Mouse (Mus musculus) embryonic facial prominence, embryonic 14.5 days (tissue): Measurements from ENCODE around the gene Mcm7. TPM values are rescaled to one million over a fixed set of nuclear protein-coding genes. Genes with fewer than 3 reads are reported as not detected.

ENCODE experiments used
- ATAC-seq: fragments of 200-750 bp; cut with Nextera tagmentation; 2 replicates; pipeline ENCODE4 v1.8.0; 2017; ENCODE audit warnings: low read depth, moderate number of reproducible peaks, moderate TSS enrichment
- DNase-seq: peaks from one replicate; pipeline ENCODE4 v3.0.0-alpha.2; 2015; ENCODE audit warnings: low spot score
- H3K27ac ChIP-seq: fragments of 300-500 bp; sonication (generic); replicated peaks from 2 replicates; pipeline ENCODE4 v1.5.1; 2014; ENCODE audit warnings: low read depth, mild to moderate bottlenecking, low read length, moderate library complexity
- H3K27me3 ChIP-seq: fragments of 300-500 bp; sonication (generic); replicated peaks from 2 replicates; pipeline ENCODE4 v1.6.1; 2014; ENCODE audit warnings: low read length; ENCODE audit not compliant: control insufficient read depth, insufficient read depth
- H3K36me3 ChIP-seq: fragments of 300-500 bp; sonication (generic); 2 replicates; pipeline ENCODE4 v1.6.1; 2014; ENCODE audit warnings: low read length, mixed read lengths; ENCODE audit not compliant: control insufficient read depth, insufficient read depth
- H3K4me1 ChIP-seq: fragments of 300-500 bp; sonication (generic); 2 replicates; pipeline ENCODE4 v1.6.1; 2014; ENCODE audit warnings: antibody characterized with exemption, low read length; ENCODE audit not compliant: control insufficient read depth, insufficient read depth
- H3K4me2 ChIP-seq: fragments of 300-500 bp; sonication (generic); 2 replicates; pipeline ENCODE4 v1.6.1; 2014; ENCODE audit warnings: low read depth, mild to moderate bottlenecking, low read length, moderate library complexity, mixed read lengths
- H3K4me3 ChIP-seq: fragments of 300-500 bp; sonication (generic); 2 replicates; pipeline ENCODE4 v1.5.1; 2014; ENCODE audit warnings: low read depth, mild to moderate bottlenecking, low read length
- H3K9ac ChIP-seq: fragments of 300-500 bp; sonication (generic); 2 replicates; pipeline ENCODE4 v1.6.1; 2014; ENCODE audit warnings: low read depth, mild to moderate bottlenecking, low read length, moderate library complexity, mixed read lengths
- H3K9me3 ChIP-seq: fragments of 300-500 bp; sonication (generic); 2 replicates; pipeline ENCODE4 v1.6.1; 2016; ENCODE audit warnings: low read length; ENCODE audit not compliant: control insufficient read depth
- WGBS: fragments of 180-500 bp; shearing (Covaris S2); extraction: QIAGEN DNeasy Blood & Tissue Kit; methylation state at CpG from one replicate; pipeline ENCODE4 v1.1.7; 2014; 5-methylcytosine and 5-hydroxymethylcytosine counted together
- microRNA counts: library from miRNA; unstranded; fragments of <30 nt; microRNA quantifications from one replicate; lab custom pipeline; 2017
- microRNA-seq: library from miRNA; unstranded; fragments of <30 nt; microRNA quantifications from one replicate; pipeline ENCODE4, GENCODE M21; 2016; ENCODE audit warnings: borderline number of aligned reads
- polyA plus RNA-seq: library from polyadenylated mRNA; unstranded; fragments of >200 nt; fragmentation: Nextera tagmentation; extraction: Ambion mirVana; gene quantifications from 2 replicates; pipeline ENCODE4 v1.2.1, GENCODE M21; 2014

Gene Mcm7
- polyA plus RNA-seq, 1 experiment from 2014 or later = 120 TPM

DNA sequence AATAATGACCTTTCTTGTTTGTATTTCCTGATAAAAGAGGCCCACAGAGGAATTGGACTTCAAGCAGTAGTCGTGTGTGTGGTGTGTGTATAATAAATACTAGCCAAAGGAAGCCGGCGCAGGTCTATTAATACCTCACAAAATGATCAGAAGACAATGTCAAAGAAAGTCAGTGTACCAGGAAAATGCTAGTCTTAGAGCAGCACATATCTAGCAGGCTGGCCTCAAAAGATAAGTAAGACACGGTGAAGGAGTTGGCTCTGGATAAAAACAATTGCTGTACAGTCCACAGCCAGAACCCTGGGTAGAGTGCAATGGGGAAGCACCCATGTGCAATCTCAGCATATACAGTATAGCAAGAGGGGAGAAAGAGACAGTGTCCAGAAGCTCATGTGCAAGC lies 35.0 kb downstream of the Mcm7 start:
- no peak overlapping the region for H3K4me2 ChIP-seq
- DNase-seq (no peak), ATAC-seq (no peak)
- no peak overlapping the region for H3K9ac ChIP-seq
- H3K4me3 ChIP-seq = no peak overlapping the region
- H3K27me3 ChIP-seq = no peaks in the 10 kb centered on the region
- no peak overlapping the region for H3K27ac ChIP-seq
- H3K4me1 ChIP-seq = no peaks in the 10 kb centered on the region
- H3K36me3 ChIP-seq = peaks cover 44% of the 10 kb centered on the region
- H3K9me3 ChIP-seq = no peaks in the 10 kb centered on the region
- WGBS = 81% methylated on average over 4 of the region's 4 CpGs

DNA sequence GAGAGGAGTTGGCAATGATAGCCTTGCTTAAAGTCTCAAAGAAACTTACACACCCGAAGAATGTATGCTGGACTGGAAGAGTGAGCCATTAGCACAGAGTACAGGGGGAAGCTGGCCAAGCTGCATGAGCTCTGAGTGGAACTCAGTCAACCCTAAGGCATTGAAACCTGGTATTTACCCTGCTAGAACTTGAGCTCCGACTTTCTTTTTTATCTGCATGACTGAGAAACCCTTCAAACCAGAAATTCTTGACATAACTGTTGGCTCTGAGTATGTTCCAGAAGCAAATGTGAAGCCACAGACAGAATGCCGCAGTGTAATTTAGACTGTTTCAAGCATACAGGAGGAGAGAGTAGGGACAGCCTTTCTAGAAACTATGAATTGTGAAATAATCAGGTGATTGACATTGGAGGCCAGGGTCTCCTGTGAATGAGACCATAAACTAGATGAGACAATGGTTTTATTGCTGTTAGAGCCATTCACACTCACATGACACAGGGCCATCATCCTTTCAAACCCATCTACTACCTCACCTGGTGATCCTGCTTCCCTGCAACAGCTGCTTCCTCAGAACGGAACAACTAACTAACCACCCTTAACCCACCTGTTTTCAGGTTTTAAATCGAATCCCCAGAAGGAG lies 39.7 kb downstream of the Mcm7 start:
- DNase-seq (peak; percentile 55), ATAC-seq (no peak)
- H3K4me1 ChIP-seq = no peaks in the 10 kb centered on the region
- H3K4me3 ChIP-seq = no peak overlapping the region
- H3K36me3 ChIP-seq = peaks cover 75% of the 10 kb centered on the region
- no peaks in the 10 kb centered on the region for H3K27me3 ChIP-seq
- H3K9me3 ChIP-seq = no peaks in the 10 kb centered on the region
- H3K9ac ChIP-seq = no peak overlapping the region
- WGBS = 80% methylated on average over 5 of the region's 5 CpGs
- no peak overlapping the region for H3K4me2 ChIP-seq
- no peak overlapping the region for H3K27ac ChIP-seq

DNA sequence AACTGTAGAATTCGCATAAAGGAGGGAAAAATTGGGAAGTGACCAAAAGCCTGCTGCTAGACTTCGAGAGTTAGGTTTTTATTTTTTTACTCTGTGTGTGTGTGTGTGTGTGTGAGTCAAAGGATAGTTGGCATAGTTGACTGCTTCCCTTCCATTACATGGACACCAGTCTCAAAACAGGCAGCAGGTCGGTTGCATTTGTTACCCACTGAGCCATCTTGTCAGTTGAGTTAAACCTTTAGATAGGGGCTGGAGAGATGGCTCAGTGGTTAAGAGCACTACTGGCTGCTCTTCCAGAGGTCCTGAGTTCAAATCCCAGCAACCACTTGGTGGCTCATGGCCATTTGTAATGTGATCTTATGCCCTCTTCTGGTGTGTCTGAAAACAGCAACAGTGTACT lies 54.2 kb downstream of the Mcm7 start:
- Histone ChIP-seq H3K36me3 (peaks cover 17% of the 10 kb centered on the region; the same call in 1 of the 2 replicates), H3K4me2 (peak overlapping the region; percentile 65), H3K4me1 (peaks cover 11% of the 10 kb centered on the region; the same call in 1 of the 2 replicates), H3K27me3 (no peaks in the 10 kb centered on the region), H3K9me3 (no peaks in the 10 kb centered on the region), H3K9ac (peak overlapping the region; percentile 72), H3K4me3 (peak overlapping the region; percentile 50), H3K27ac (peak overlapping the region; percentile 95)
- ATAC-seq = no peak
- 56% methylated on average over 3 of the region's 3 CpGs for WGBS
- no peak for DNase-seq

DNA sequence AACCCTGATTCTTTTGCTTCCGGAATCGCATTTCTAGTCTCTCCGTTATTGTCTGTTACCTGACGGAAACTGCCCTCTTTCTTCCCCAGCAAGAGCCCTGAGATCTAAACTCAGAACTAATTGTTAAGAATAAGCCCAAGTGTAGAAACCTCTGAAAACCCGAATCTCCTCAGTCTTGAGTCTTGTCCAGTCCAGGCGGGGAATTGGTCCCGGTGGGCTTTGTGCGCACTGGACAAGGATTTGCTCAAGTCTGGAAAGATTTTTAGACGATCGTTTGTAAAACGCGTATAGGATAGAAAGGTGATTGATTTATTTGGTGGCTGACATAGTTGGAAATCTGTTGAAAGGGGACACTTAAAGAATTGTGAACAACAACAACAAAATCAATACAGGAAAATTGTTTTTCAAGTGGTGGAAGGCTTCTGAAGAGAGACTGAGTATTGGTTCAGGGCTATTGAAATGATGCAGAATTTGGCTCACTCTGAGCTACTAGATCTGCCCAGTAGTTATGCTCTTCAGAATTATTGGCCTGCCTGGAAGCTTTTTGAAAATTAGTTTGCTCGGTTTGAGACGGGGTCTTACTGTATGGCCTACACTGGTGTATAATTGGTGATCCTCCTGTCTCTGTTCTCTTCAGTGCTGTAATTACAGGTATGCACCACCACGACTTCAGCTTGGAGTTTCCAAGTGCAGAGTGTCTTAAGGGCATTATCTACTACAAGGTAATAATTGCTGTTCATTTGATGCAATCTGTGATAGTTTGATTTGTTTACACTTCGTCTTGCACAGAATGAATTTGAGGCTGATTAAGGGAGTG lies 54.8 kb downstream of the Mcm7 start:
- no peaks in the 10 kb centered on the region for H3K27me3 ChIP-seq
- peak overlapping the region; percentile 95 for H3K27ac ChIP-seq
- H3K9me3 ChIP-seq = no peaks in the 10 kb centered on the region
- peak overlapping the region; percentile 50 for H3K4me3 ChIP-seq
- H3K4me1 ChIP-seq = peaks cover 11% of the 10 kb centered on the region; the same call in 1 of the 2 replicates
- peak overlapping the region; percentile 72 for H3K9ac ChIP-seq
- peak; percentile 32; the same call in 1 of the 2 replicates for ATAC-seq
- peak overlapping the region; percentile 65 for H3K4me2 ChIP-seq
- WGBS = 4% methylated on average over 16 of the region's 16 CpGs
- no peak for DNase-seq
- peaks cover 13% of the 10 kb centered on the region; the same call in 1 of the 2 replicates for H3K36me3 ChIP-seq

DNA sequence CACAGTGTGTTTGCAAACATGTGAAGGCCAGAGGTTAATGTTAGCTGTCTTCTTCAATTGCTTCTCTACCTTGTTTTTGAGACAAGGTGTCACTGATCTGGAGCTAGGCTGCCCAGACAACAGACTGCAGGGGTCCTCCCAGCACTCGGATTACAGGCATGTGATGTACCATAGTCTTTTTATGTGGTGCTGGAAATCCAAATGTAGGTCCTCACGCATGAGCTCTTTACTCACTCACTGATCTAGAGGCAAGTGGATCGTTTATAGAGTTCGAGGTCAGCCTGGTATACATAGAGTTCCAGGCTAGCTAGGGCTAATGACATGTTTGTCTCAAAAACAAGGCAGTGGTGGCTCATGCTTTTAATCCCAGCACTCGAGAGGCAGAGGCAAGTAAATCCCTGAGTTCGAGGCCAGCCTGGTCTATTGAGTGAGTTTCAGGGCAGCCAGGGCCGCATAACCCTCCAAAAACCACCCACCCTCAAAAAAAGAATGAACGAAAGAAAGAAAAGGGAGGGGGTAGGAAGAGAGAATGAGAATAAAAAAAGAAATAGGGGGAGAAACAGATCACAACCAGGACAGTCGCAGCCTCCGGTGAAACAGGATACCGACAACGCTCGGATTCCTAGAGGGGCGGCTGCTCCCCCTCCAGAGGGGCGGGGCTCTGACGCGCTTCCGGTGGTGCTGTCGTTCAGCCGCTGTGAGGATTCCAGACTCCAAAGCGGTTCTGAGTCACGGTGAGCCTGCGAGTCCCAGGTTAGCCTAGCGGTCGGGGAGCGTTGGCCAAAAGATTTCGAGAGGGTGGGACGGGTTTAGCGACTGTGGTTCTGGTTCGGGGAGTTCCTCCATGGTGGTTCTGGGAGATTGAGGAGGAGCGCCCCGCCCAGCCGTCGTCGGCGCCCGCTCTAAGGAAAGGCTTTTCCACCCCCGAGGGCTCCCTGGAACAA lies 55.7 kb downstream of the Mcm7 start, which contains the start of gene Zscan21:
TSS of gene Zscan21 (plus strand) at position 649 of the 944 bp plus-strand sequence.
- ATAC-seq = peak; percentile 98
- H3K4me2 ChIP-seq = peak within 1 kb of the TSS; percentile 65
- H3K9me3 ChIP-seq = no peaks in the 10 kb centered on the region
- peak within 1 kb of the TSS; percentile 72 for H3K9ac ChIP-seq
- peak within 1 kb of the TSS; percentile 50 for H3K4me3 ChIP-seq
- peaks cover 11% of the 10 kb centered on the region; the same call in 1 of the 2 replicates for H3K4me1 ChIP-seq
- H3K27ac ChIP-seq = peak within 1 kb of the TSS; percentile 95
- peak; percentile 96 for DNase-seq
- H3K36me3 ChIP-seq = peaks cover 13% of the 10 kb centered on the region; the same call in 1 of the 2 replicates
- no peaks in the 10 kb centered on the region for H3K27me3 ChIP-seq
- WGBS = 7% methylated on average over 37 of the region's 38 CpGs

MicroRNAs within 50 kb of the gene (microRNA counts, 519-probe panel; counts per million panel counts)
- microRNA mmu-miR-106b (lab: Ali Mortazavi, UCI) = 3,442 counts per million, percentile 81 among the panel's probes with 10 or more counts
- 4,207 counts per million, percentile 95 among the panel's probes with 10 or more counts for microRNA mmu-miR-25 (lab: Ali Mortazavi, UCI)
- microRNA mmu-miR-93 (lab: Ali Mortazavi, UCI) = 3,230 counts per million, percentile 77 among the panel's probes with 10 or more counts

Small RNA genes within 50 kb of the gene (microRNA-seq; reads per million reads assigned to microRNA genes)
- 3,259 reads per million, percentile 86 among the genes with 10 or more reads in this experiment for gene Mir106b
- gene Mir25 = 541 reads per million, percentile 70 among the genes with 10 or more reads in this experiment
- 3,568 reads per million, percentile 87 among the genes with 10 or more reads in this experiment for gene Mir93

Other genes starting within 250 kb of the Mcm7 start
- gene Gjc3, start 209.3 kb downstream of the Mcm7 start, polyA plus RNA-seq = 0.45 and 0.88 TPM in 2 replicates
- gene Azgp1, start 190.9 kb downstream of the Mcm7 start, polyA plus RNA-seq = 0.14 TPM in 1 of 2 replicates, not detected in the other
- not detected in 2 replicates for gene Smok3a, start 151.2 kb downstream of the Mcm7 start, polyA plus RNA-seq
- not detected in 2 replicates for gene Smok3b, start 151.0 kb downstream of the Mcm7 start, polyA plus RNA-seq
- not detected in 2 replicates for gene Smok3c, start 119.2 kb downstream of the Mcm7 start, polyA plus RNA-seq
- 23.5 and 25.8 TPM in 2 replicates for gene Zkscan1, start 87.3 kb downstream of the Mcm7 start, polyA plus RNA-seq
- 52.8 and 63.5 TPM in 2 replicates for gene Zscan21, start 55.5 kb downstream of the Mcm7 start, polyA plus RNA-seq
- gene Zfp113, start 16.7 kb downstream of the Mcm7 start, polyA plus RNA-seq = 11.6 and 13.4 TPM in 2 replicates
- 233 and 264 TPM in 2 replicates for gene Cops6, start 11.4 kb downstream of the Mcm7 start, polyA plus RNA-seq
- gene Ap4m1, start 420 bp downstream of the Mcm7 start, polyA plus RNA-seq = 17.5 and 18.9 TPM in 2 replicates
- 70.4 and 75.8 TPM in 2 replicates for gene Taf6, start 15.0 kb upstream of the Mcm7 start, polyA plus RNA-seq
- gene Cnpy4, start 15.1 kb upstream of the Mcm7 start, polyA plus RNA-seq = 54.0 and 57.4 TPM in 2 replicates
- 7.4 and 7.5 TPM in 2 replicates for gene Mblac1, start 21.9 kb upstream of the Mcm7 start, polyA plus RNA-seq
- not detected in 2 replicates for gene Nxpe5, start 53.5 kb upstream of the Mcm7 start, polyA plus RNA-seq
- 71.7 and 73.2 TPM in 2 replicates for gene Lamtor4, start 83.1 kb upstream of the Mcm7 start, polyA plus RNA-seq
- 5.6 and 5.8 TPM in 2 replicates for gene BC037034, start 91.6 kb upstream of the Mcm7 start, polyA plus RNA-seq
- gene Gal3st4, start 100.4 kb upstream of the Mcm7 start, polyA plus RNA-seq = 2.5 and 3.5 TPM in 2 replicates
- 0.09 and 0.10 TPM in 2 replicates for gene Gm43720, start 107.5 kb upstream of the Mcm7 start, polyA plus RNA-seq
- 3.9 and 4.5 TPM in 2 replicates for gene Gpc2, start 107.6 kb upstream of the Mcm7 start, polyA plus RNA-seq
- 4.1 and 6.2 TPM in 2 replicates for gene Stag3, start 107.8 kb upstream of the Mcm7 start, polyA plus RNA-seq
- not detected in 2 replicates for gene Pvrig, start 169.5 kb upstream of the Mcm7 start, polyA plus RNA-seq